Mouse (Mus musculus) ES-CJ7 (cell line): Measurements from ENCODE around the gene Prmt8.

ENCODE experiments used
- DNase-seq: peaks from one replicate; pipeline ENCODE4 v3.0.0; 2011; ENCODE audit warnings: low read depth, low spot score

Prmt8 gene

DNA sequence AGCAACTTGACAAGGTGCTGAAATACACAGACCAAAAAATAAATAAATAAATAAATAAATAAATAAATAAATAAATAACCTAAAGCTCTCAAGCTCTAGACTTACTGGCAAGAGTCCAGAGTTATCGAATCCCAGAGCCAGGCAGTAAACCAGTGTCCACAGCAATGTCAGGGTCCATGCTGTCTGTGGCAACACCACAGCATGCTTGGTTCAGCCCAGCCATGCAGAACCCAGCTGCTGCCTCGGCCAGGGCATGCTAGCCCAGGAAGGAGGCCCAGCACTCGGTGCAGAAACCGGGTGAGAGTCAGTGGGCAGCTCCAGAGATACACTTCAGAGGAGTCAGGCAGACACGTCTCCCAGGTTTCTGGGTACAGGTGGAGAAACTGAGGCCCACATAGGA is 29.4 kb downstream of the Prmt8 start:
- DNase-seq = no peak

DNA sequence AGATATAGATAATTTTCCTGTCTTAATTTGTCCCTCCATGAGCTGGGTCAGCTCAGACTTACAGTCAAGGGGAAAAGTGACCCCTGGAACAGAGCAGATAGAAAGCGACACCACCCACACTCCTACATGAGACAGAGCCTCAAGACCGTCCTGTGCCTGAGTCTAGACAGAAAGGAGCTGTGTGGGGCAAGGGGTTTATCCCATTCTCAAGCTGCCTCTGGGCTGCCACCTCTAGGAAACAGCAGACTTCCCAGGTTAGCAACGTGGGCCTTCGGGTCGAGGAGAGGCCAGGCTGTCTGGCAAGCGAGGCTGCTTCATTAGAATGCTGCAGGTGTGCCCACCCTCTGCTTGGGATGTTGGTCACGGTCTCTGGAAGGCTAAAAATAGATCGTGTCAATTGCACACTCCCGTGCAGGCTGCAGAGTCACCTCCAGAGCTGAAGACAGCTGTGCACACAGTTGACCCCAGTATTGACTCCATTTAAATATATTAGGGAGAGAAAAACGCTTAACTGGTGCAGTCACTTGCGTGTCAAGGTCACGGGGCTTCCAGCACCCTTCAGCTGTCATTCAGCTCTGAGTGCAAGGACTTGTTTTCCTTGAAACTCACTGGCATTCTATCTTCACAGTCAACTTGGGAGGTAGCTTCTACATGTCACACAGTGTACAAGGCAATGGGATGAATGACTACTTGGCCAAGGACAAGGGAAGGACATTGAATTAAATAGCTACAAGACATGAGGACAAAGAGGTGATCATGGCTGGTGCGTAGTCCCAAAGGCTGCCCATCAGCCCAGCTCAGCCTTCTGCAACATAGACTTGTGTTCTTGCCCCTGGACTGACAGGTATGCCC is 33.9 kb downstream of the Prmt8 start:
- DNase-seq = peak; percentile 59

GRCm38 (mm10) chr6:127723126-127723525 is 46.1 kb downstream of the Prmt8 start:
- peak; percentile 70 for DNase-seq

DNA sequence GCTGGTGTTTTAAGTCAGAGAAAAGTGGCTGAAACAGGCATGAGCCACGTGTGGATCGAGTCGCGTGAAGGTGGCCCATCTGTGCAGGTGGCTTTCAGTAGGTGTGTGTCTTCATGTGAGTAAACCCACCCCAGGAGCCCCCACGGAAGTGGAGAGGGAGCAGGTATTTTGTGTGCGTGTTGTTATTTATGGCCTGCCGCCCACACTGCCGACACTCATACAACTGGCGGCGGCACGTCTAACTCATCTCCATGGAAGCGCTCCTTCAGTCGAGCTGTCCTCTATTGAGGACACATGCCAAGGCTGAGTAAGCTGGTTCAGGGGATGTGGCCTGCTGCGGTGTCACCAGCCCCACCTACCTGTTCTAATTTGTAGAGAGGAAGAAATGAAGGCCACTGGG is 49.4 kb downstream of the Prmt8 start:
- no peak for DNase-seq

- no peak for DNase-seq
Observed at GRCm38 (mm10) chr6:127717239-127718137, 51.8 kb downstream of the Prmt8 start.

DNA sequence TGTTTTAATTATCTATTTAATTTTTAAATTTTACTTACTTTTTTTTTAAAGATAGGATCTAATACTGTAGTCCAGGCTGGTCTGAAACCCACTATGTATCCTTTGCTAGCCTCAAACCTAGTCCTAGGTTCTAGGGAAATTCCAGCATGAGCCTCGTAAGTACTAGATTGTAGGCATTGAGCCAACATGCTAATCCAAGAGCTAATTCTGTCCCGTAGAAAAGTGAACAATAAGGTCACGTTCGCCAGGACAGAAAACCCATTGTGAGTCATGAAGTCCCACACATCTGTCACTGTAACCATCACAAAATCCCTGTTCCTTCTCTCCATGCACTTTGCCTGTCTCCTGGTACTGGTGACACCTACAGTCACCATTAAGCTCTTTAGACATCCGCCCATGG is 53.8 kb downstream of the Prmt8 start:
- no peak for DNase-seq

DNA sequence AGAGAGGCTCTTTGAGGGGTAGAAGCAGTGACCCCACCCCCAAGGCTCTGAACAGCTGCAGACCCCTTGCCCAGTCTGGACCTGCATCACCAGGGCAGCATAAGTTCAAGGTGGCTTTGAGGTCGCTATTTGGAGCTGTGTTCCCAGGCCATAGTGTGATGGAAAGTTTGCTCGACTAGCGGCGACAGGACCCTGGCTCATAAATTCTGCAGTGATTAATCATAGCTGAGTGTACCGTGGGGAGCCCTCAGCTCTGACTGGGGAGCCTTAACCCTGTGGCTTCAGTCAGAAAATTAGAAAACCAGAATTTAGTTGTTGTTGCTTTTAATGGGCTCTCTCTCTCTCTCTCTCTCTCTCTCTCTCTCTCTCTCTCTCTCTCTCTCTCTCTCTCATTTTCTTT is 54.4 kb downstream of the Prmt8 start:
- no peak for DNase-seq

- DNase-seq = no peak
Observed at GRCm38 (mm10) chr6:127708218-127708628, 61.0 kb downstream of the Prmt8 start.

GRCm38 (mm10) chr6:127701036-127701783 is 68.1 kb downstream of the Prmt8 start:
- DNase-seq = peak; percentile 83

GRCm38 (mm10) chr6:127693681-127694080 is 75.6 kb downstream of the Prmt8 start:
- no peak for DNase-seq

DNA sequence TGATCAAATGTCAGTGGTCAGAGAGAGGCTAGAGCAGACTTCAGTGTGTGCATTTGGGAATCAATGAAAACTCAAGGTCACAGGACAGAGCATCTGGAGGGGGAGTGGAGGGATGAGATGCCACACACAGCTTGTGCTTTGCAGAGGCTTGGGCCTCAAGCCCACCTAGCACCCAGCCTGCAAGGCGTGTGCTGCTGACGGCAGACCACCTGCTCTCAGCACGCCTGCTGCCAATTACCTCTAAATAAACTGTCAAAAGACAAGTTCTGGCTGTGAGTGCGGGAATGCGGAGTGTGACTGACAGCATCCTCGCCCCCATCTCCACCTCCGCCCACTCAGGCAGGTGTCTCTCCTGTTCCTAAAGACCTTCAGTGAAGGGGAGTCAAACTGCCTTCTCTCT is 77.0 kb downstream of the Prmt8 start:
- DNase-seq = peak; percentile 47

DNA sequence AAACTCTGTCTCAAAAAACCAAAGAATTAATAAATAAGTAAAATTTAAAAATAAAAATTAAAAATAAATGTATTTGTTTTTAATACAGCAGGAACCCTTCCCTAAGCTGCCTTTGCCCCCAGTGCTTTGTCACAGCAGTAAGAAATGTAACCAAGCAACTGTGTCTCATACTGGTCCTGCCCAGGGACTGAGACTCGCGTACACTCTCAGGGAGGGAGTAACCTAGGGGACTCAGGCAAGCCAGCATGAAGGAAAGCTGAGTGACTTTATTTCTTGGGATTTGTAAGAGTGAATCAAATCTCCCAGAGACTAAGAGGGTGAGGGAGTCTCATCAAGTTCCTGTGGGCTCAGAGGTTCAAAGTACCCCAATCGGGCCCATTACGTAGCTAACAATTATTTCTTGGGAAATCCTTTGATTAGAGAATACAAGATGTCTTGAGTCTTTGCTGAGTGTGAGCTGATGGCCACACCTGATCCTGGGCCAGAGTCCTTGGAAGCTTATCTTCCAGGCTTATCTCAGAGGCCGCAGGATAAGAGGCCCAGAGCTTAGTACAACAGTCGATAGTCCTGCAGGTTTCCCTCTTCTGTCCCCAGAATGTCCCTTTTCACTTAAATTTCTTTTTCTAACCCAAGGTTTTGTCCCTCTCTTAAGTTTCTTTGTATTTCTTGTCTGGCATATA is 82.0 kb downstream of the Prmt8 start:
- DNase-seq = no peak

GRCm38 (mm10) chr6:127684981-127685380 is 84.3 kb downstream of the Prmt8 start:
- DNase-seq = no peak

DNA sequence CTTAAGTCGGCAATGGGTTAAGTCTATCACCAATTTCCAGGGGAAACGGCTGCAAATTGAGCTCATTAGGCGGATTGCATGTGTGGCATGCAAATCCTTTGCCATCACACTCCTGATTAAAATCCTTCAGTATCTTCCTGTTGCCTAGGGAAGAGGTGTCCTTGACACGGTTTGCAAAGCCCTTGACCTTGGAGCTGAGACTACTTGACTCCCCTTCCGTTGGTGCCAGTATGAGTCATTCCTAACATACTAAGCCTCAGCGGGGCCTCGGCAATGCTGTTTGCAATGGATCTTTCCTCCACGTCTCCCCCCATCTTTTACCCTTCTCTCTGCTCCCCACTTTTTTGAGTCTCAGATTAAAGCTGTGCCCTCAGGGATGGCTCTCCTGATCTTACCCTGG is 85.7 kb downstream of the Prmt8 start:
- DNase-seq = peak; percentile 21

GRCm38 (mm10) chr6:127680784-127681183 is 88.5 kb downstream of the Prmt8 start:
- no peak for DNase-seq

- no peak for DNase-seq
Observed at GRCm38 (mm10) chr6:127678998-127679397, 90.3 kb downstream of the Prmt8 start.

DNA sequence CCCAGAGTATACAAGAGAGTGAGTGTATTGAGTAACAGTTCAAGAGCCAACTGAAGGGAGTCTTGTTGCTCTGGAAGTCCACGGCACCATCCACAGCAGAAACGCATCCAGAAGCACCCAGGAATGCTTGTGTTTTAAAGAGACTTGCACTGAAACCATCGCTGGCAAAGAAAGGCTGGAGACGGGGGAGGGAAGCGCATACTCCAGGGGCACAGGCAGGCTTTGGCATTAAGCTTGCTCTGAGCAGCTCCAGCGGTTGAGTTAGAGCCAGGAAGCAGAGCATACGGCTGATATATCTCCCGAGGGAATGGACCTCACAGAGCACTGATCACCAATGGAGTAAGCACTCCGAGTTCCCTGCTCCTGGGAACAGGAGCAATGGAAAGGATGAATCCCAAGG is 91.0 kb downstream of the Prmt8 start:
- no peak for DNase-seq

DNA sequence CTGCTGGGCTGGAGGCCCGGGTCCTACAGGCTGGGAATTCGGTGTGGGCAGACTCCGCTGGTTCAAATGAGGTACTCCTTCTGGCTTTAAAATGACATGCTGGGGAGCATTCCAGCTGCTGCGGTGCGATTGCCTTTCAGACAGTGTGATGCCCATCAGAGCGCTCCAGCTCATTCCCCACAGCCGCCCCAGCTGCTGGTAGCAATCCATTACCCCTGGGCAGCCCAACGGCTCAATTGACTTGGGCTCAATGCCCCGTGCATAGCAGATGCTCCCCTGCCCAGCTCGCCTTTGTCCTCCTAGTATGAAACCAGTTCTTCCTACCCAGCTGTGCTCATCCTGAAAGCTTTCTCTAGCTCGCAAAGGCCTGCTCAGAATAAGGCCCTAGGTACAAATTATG is 92.4 kb downstream of the Prmt8 start:
- no peak for DNase-seq

DNA sequence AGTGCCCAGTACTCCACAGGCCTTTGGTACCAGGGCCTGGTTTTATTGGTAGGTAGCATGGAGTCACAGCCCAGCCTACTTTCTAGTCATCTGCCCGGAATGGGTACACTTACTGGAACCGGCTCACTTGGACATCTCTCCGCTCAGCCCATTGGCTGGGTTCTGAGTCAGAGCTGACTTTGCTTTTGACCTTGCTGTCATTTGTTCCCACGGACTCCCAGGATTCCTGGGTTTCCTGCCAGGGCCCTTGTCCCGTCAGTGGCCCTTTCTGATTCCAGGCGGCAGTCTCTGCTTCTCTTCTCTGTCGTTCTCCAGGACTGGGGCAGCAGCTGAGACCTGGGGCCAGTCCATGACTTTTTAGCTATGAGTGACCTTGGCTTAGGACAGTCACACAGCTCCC is 97.2 kb downstream of the Prmt8 start:
- DNase-seq = no peak

GRCm38 (mm10) chr6:127670031-127670430 is 99.2 kb downstream of the Prmt8 start:
- no peak for DNase-seq

DNA sequence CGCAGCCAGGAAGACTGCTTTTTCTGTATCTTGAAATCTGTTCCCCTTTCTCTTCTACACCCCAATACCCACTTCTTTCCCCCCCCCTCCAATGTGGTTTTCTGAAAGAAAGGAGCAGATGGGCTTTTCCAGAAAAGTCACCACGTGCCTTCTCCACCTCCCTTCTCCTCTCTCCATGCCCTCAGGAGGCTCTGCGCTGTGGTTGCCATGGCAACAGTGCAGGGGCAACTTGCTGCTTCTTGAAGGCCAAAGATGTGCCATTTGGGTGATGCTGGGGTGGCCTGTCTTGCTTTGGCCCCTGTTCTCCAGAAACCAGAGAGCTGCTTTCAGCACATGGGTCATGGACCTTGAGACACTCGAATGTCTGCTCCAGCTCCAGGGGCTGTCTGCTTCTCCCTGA is 100.0 kb downstream of the Prmt8 start:
- DNase-seq = no peak
